Mouse (Mus musculus): Measurements from ENCODE around the gene Tub. TPM values are rescaled to one million over a fixed set of nuclear protein-coding genes. Genes with fewer than 3 reads are reported as not detected.

Tub gene
- under 1 TPM; 0.35 to 0.41 TPM for total RNA-seq (2021)
- long read RNA-seq, experiment 1, result 0 reads
- long read RNA-seq, experiment 2, result 0 reads

- peak; percentile 47 to 48 for DNase-seq
Measured at GRCm38 (mm10) chr7:108950312-108950761, at the start of gene Tub. TSS of gene Tub (plus strand) at chr7:108950338.

GRCm38 (mm10) chr7:108903969-108904368 is 46.2 kb upstream of the Tub start:
- no peak for DNase-seq

- no peak for DNase-seq
Measured at GRCm38 (mm10) chr7:108927043-108927442, 23.1 kb upstream of the Tub start.

- DNase-seq, result no peak
Measured at GRCm38 (mm10) chr7:108928280-108929188, 21.6 kb upstream of the Tub start.

GRCm38 (mm10) chr7:108929726-108930393 is 20.3 kb upstream of the Tub start, which contains the start of gene Nlrp10:
TSS of gene Nlrp10 (minus strand) at chr7:108930178.
- peak; percentile 43 for DNase-seq

GRCm38 (mm10) chr7:108933794-108934731 is 16.1 kb upstream of the Tub start, which contains the start of gene Eif3f:
TSS of gene Eif3f (plus strand) at chr7:108934417.
- DNase-seq, result peak; percentile 96 to 97

- DNase-seq, result no peak
Measured at GRCm38 (mm10) chr7:108934836-108935235, 15.3 kb upstream of the Tub start.

GRCm38 (mm10) chr7:108935411-108935810 is 14.7 kb upstream of the Tub start:
- DNase-seq, result no peak

- no peak for DNase-seq
Measured at GRCm38 (mm10) chr7:108936591-108936990, 13.5 kb upstream of the Tub start.

- no peak for DNase-seq
Measured at GRCm38 (mm10) chr7:108941466-108941865, 8.7 kb upstream of the Tub start.

- peak; percentile 31 to 56 for DNase-seq
Measured at GRCm38 (mm10) chr7:108944002-108944401, 6.1 kb upstream of the Tub start.

- DNase-seq, result no peak
Measured at GRCm38 (mm10) chr7:108948611-108949010, 1.5 kb upstream of the Tub start.

GRCm38 (mm10) chr7:108949301-108949700 is 837 bp upstream of the Tub start:
- no peak for DNase-seq

GRCm38 (mm10) chr7:108950762-108951331 is 709 bp downstream of the Tub start:
- peak in 1 of 2 experiments; percentile 4 for DNase-seq

GRCm38 (mm10) chr7:108952801-108953200 is 2.7 kb downstream of the Tub start:
- no peak for DNase-seq

GRCm38 (mm10) chr7:108954185-108954584 is 4.0 kb downstream of the Tub start:
- DNase-seq, result no peak

- DNase-seq, result no peak
Measured at GRCm38 (mm10) chr7:108957734-108958133, 7.6 kb downstream of the Tub start.

GRCm38 (mm10) chr7:108965968-108966367 is 15.8 kb downstream of the Tub start:
- no peak for DNase-seq

- peak; percentile 36 to 61 for DNase-seq
Measured at GRCm38 (mm10) chr7:108966742-108967362, 16.7 kb downstream of the Tub start.

- no peak for DNase-seq
Measured at GRCm38 (mm10) chr7:108968201-108968600, 18.1 kb downstream of the Tub start.

- no peak for DNase-seq
Measured at GRCm38 (mm10) chr7:108972273-108972672, 22.1 kb downstream of the Tub start.
